ENCODE assay signal across 8 mouse cellular contexts in the genomic region with DNA sequence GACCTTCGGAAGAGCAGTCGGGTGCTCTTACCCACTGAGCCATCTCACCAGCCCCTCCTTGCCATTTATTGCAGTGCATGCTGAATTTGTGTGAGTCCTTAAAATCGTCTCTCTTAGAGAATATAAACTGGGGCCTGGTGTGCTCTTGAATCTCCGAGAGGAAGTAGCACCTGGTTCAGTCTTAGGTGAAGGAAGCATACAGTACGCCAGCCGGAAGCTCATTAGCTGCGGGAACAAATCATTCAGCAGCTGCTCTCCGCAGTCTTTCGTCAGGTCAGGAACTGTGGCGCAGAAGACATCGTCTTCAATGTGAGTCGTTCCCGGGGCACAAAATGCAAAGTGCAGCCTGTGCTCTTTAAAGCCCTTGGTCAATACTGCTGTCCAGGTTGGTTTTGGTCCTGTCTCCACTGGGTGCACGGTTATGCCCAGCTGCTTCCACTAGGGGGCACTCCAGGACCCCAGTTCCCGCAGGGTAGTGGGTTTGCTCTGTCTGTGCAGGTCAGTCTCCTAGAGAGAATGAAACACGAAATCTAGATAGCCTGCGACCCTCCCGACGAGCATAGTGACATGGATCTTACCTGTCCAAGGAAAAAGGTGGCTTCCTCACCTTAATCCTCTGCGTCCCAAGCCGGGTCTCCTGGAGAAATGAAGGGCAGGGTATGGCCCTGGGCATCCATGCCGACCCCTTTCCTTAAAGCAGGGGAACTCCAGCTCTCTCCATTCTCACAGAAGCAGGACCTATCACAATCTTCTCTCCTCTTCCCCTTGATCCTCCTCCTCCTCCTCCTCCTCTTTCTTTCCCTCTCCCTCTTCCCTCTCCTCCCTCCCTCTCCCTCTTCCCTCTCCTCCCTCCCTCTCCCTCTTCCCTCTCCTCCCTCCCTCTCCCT. TPM values are rescaled to one million over a fixed set of nuclear protein-coding genes. Genes with fewer than 3 reads are reported as not detected.
DNase-seq lines count a peak whose midpoint lies in the region; ATAC-seq lines count a peak whose summit lies in the region.

No protein-coding gene starts in this region.

- peaks cover 13% of the 10 kb centered on the region for H3K4me1 ChIP-seq in megakaryocyte, embryonic 14.5 days

- peak; percentile 88 for DNase-seq in ZHBTc4 (ENCODE audit: low read depth, low spot score)
- DNase-seq in gastrocnemius, adult 8-10 months (ENCODE audit: low spot score in 2 of 2) = peak; percentile 48 to 57
- peak; percentile 76 for DNase-seq in induced T-regulatory cell, adult 2 months (ENCODE audit: low read depth)
- DNase-seq in left cerebral cortex, adult 8-10 months (ENCODE audit: low spot score in 2 of 2) = peak; percentile 39 to 80
- peak; percentile 75 for DNase-seq in right cerebral cortex, postnatal 14 days
- DNase-seq in urinary bladder, postnatal 36 days (ENCODE audit: low spot score in 2 of 2) = peak; percentile 57 to 71

- peak overlapping the region; percentile 56 for H3K4me3 ChIP-seq in megakaryocyte, embryonic 14.5 days (replicated peaks)

- no peaks in the 10 kb centered on the region for H3K9me3 ChIP-seq in megakaryocyte, embryonic 14.5 days

- peak; percentile 90 for ATAC-seq in common myeloid progenitor, adult 5-6 weeks (replicated peaks; ENCODE audit: low read depth, poor library complexity, severe bottlenecking)

- H3K36me3 ChIP-seq in megakaryocyte, embryonic 14.5 days (replicated peaks; ENCODE audit: low read length) = peaks cover 4% of the 10 kb centered on the region

- H3K27me3 ChIP-seq in megakaryocyte, embryonic 14.5 days (replicated peaks) = peaks cover 21% of the 10 kb centered on the region

RNA-seq across cellular contexts. Expression of a gene that starts 18.0 kb away (rescaled TPM):
- not detected in 2 replicates for total RNA-seq in common myeloid progenitor, adult 5-6 weeks (2017)
- total RNA-seq in gastrocnemius, adult 8-10 months (2022) = 1 to 10 TPM; 1.7 to 3.4 (median 2.9) TPM
- 10 to 100 TPM; 16.4 to 18.6 (median 17.5) TPM for total RNA-seq in left cerebral cortex, adult 8-10 months (2022)
- 0.10 TPM in 1 of 2 replicates, not detected in the other for polyA plus RNA-seq in megakaryocyte, embryonic 14.5 days (2012; ENCODE audit: insufficient read depth, low replicate concordance)

RNA-seq across cellular contexts. Expression of a gene that starts 32.5 kb away (rescaled TPM):
- total RNA-seq in common myeloid progenitor, adult 5-6 weeks (2017) = 147 and 157 TPM in 2 replicates
- total RNA-seq in gastrocnemius, adult 8-10 months (2022) = 10 to 100 TPM; 51.7 to 54.8 (median 53.8) TPM
- total RNA-seq in left cerebral cortex, adult 8-10 months (2022) = 10 to 100 TPM; 57.6 to 68.2 (median 58.9) TPM
- polyA plus RNA-seq in megakaryocyte, embryonic 14.5 days (2012; ENCODE audit: insufficient read depth, low replicate concordance) = 21.2 and 24.1 TPM in 2 replicates

RNA-seq across cellular contexts. Expression of a gene that starts 41.7 kb away (rescaled TPM):
- not detected in 2 replicates for total RNA-seq in common myeloid progenitor, adult 5-6 weeks (2017)
- under 1 TPM in 1 of 4 experiments, not detected in 3; 0.13 TPM for total RNA-seq in gastrocnemius, adult 8-10 months (2022)
- not detected for total RNA-seq in left cerebral cortex, adult 8-10 months (2022)
- polyA plus RNA-seq in megakaryocyte, embryonic 14.5 days (2012; ENCODE audit: insufficient read depth, low replicate concordance) = not detected in 2 replicates

RNA-seq across cellular contexts. Expression of a gene that starts 55.8 kb away (rescaled TPM):
- not detected in 2 replicates for total RNA-seq in common myeloid progenitor, adult 5-6 weeks (2017)
- total RNA-seq in gastrocnemius, adult 8-10 months (2022) = 1 to 10 TPM; 1.9 to 2.9 (median 2.4) TPM
- not detected for total RNA-seq in left cerebral cortex, adult 8-10 months (2022)
- polyA plus RNA-seq in megakaryocyte, embryonic 14.5 days (2012; ENCODE audit: insufficient read depth, low replicate concordance) = not detected in 2 replicates

Comparison
In these comparisons a context has a peak if more than half of its experiments do, and no peak if none do; other contexts are left out.
1. Peak in every context shown above with its lines: DNase-seq, ATAC-seq and H3K4me3 ChIP-seq.